Mouse (Mus musculus): ENCODE measurements at regions not wholly inside any gene's neighbourhood (a gene's known extent, or its start where the extent isn't known, plus 50 kb on each side); places are given as distances from the start of the nearest gene placed in this dataset.

- TF ChIP-seq CTCF (conservative IDR thresholded peaks at IDR 0.05; ENCODE audit: insufficient read depth, insufficient read length, low read depth, low read length) = no peak
- TF ChIP-seq POLR2A (IDR thresholded peaks at IDR 0.05; ENCODE audit: low read depth, low read length) = no peak
Observed at GRCm38 (mm10) chr17:84100523-84100922, 87.2 kb downstream of the Zfp36l2 start.
